Mouse (Mus musculus): ENCODE results near the gene Irx6. TPM values are rescaled to one million over a fixed set of nuclear protein-coding genes. Genes with fewer than 3 reads are reported as not detected.

Gene Irx6
- polyA plus RNA-seq (2021; fragmentation: Nextera tagmentation), result 0.15 and 0.22 TPM in 2 replicates
- long read RNA-seq, experiment 1, partial matches to known transcripts, result 0 of 2 reads
- long read RNA-seq, experiment 1, other reads (novel, unspliced or antisense), result 0 of 2 reads
- long read RNA-seq, experiment 2, partial matches to known transcripts, result 1 of 2 reads
- long read RNA-seq, experiment 2, other reads (novel, unspliced or antisense), result 0 of 2 reads

GRCm38 (mm10) chr8:92674244-92675128 is at the start of gene Irx6:
Irx6 (plus strand) TSS chr8:92674288.

Other genes with a start within 250 kb of the Irx6 start
- 1.8 and 2.0 TPM in 2 replicates for gene Mmp2, start 153.0 kb downstream of the Irx6 start, polyA plus RNA-seq (2021; fragmentation: Nextera tagmentation)
- 16.2 and 16.5 TPM in 2 replicates for gene Lpcat2, start 181.1 kb downstream of the Irx6 start, polyA plus RNA-seq (2021; fragmentation: Nextera tagmentation)
- gene Capns2, start 227.1 kb downstream of the Irx6 start, polyA plus RNA-seq (2021; fragmentation: Nextera tagmentation), result 0.21 and 0.34 TPM in 2 replicates